Mouse (Mus musculus) C2C12 (cell line): ENCODE results near the gene Pou2f2.

Source experiments
- CEBPB ChIP-seq: IDR thresholded peaks from one replicate; pipeline ENCODE4 v1.6.1; 2011; ENCODE audit warnings: low read depth, mild to moderate bottlenecking, control low read depth, moderate library complexity
- CTCF ChIP-seq: IDR thresholded peaks from one replicate; pipeline ENCODE4 v1.5.1; 2011; ENCODE audit not compliant: control insufficient read depth, insufficient read depth, insufficient read length
- MAX ChIP-seq: IDR thresholded peaks from one replicate; pipeline ENCODE4 v1.6.1; 2011; ENCODE audit warnings: mild to moderate bottlenecking, control low read depth
- MYOD1 ChIP-seq: IDR thresholded peaks from one replicate; pipeline ENCODE4 v1.6.1; 2011; ENCODE audit warnings: low read depth; ENCODE audit not compliant: control insufficient read depth, insufficient read length
- USF1 ChIP-seq: IDR thresholded peaks from one replicate; pipeline ENCODE4 v1.6.1; 2011; ENCODE audit warnings: low read depth, mild to moderate bottlenecking, control low read depth, moderate library complexity

- TF ChIP-seq CTCF (no peak), MYOD1 (no peak), USF1 (no peak), CEBPB (no peak), MAX (no peak)
These were observed 115.6 kb downstream of the Pou2f2 start for GRCm38 (mm10) chr7:25063900-25064299.
